Mouse (Mus musculus): ENCODE measurements around the gene Natd1.
"Not testable (repeated sequence)": the region's sequence is repeated elsewhere in the genome, so short reads cannot be mapped to it uniquely, and the experiment has no call there.

Gene Natd1

GRCm38 (mm10) chr11:60886986-60887385 is 27.6 kb downstream of the Natd1 start:
- not testable (repeated sequence) for DNase-seq

DNA sequence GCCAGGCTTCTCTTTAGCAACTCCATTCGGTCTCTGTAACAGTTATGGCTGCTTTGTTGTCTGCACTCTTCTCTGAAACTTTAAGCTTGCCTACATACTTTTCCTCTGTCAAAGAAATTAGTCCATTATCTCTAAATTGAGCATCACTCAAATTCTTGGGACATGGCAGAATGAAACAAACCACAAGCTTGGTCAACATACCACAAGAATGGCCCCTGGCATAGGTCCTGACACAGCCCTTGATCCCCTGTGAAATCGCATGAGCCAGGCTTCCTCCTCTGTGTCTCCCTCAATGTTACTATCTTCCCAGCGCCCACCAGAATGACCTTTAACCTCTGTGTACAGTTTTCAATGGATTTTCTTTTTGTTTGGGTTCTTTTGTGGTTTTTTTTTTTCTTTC is 32.2 kb downstream of the Natd1 start:
- DNase-seq = no peak

DNA sequence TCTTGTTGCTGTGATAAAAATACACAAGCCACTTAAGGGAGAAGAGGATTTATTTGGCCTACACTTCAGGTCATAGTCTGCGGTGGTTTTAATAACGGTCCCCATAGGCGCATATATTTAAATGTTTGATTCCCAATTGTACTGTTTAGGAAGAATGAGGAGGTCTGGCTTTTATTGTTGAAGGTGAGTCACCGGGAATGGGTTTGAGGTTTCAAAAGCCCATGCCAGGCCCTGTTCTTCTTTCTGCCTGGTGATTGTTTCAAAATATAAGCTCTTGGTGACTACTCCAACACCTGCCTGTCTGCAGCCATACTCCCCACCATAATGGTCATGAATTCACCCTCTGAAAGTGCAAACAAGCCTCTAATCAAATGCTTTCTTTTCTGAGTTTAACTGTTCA is 34.0 kb downstream of the Natd1 start:
- no peak for DNase-seq

GRCm38 (mm10) chr11:60879423-60879822 is 35.1 kb downstream of the Natd1 start:
- peak; percentile 57 for DNase-seq

DNA sequence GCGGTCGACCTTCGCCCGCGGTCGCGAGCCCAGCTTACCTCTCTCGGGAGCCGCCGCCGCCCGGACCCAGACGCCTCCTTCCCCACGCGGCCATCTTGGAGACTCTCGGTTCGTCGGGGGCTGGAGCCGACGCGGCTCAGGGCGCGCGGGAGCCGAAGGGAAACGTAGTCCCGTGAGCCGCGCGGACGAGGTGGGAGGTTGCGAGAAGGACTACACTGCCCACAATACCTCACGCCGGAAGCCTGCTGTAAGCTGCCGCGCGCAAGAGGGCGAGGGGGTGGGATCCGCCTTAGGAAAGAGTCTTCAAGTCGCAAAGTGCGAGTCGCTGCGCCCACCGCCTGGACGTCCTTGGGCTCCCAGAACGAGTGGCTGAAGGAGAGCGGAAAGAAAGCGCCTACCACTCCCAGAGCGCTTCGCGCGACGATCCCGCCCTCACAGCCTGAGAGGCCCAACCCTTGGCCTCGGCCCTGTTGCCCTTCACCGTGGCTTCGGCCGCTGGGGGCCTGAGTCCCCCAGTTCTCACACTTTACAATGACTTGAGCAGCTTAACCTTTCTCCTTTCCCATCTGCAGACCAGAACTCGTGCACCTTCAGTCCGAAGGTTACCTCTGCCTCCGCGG is 35.8 kb downstream of the Natd1 start, which contains the start of gene Tmem11:
TSS of gene Tmem11 (minus strand) at position 598 of the 620 bp plus-strand sequence.
- peak; percentile 98 for DNase-seq

DNA sequence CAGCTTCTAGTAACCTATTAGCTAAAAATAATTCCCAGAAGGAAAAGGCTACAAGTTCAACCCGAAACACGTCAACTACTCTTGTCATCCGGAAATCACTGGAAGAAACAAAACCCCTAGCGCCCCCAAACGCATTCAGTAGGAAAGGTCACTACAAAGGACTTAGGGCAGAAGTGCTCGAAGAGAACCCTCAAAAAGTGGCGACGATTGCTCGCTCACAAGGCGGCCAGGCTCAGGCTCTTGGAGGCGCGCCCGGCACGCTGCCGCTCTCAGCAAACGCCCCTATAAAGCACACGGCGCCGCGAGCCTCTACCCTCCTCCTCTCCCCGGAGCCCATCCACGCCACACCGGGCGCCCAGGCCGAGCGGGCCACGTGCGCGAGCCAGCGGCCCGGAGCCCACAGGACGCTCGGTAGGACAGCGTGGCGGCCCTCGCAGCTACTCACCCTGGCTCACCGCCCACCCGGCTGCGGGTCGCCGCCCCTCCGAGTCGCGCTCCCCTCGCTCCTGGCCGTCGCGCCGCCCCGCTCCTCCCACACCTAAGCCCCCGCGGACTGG is 36.4 kb downstream of the Natd1 start:
- DNase-seq = peak; percentile 49

DNA sequence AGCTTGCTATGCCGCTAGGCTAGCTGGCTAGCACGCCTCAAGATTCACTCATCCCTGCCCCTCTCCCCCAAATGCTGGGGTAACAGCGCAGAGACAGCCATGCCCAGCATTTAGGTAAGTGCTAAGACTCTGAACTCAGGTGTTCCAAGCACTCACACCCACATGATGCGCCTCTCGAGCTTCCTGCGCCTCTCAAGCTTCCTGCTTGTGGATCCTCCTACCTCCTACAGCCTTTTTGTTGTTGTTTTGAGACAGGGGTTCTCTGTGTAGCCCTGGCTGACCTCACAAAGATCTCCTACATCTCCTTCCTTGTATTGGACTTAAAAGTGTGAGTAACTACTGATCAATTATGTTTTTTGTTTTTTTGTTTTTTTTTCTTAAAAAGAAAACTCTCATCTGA is 41.4 kb downstream of the Natd1 start:
- DNase-seq = no peak

DNA sequence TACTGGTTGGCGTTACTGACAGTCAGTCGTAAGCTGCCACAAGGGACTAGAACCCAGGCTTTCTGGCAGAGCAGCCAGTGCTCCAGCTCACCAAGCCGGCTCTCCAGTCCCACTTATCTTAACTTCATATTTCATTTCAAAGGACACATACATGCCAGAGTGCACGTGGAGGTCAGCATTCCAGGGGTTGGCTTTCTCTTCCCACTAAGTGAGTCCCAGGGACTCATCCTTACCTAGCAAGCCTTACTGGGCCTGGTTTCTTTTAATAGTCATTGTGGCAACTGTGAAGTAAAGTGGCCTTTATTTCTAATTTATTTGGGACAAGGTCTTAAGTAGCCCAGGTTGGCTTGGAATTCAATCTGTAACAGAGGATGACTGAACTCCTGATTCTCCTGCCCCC is 43.1 kb downstream of the Natd1 start:
- DNase-seq = no peak

GRCm38 (mm10) chr11:60869471-60869870 is 45.1 kb downstream of the Natd1 start:
- not testable (repeated sequence) for DNase-seq

- DNase-seq = no peak
Measured at GRCm38 (mm10) chr11:60867904-60868303, 46.6 kb downstream of the Natd1 start.

DNA sequence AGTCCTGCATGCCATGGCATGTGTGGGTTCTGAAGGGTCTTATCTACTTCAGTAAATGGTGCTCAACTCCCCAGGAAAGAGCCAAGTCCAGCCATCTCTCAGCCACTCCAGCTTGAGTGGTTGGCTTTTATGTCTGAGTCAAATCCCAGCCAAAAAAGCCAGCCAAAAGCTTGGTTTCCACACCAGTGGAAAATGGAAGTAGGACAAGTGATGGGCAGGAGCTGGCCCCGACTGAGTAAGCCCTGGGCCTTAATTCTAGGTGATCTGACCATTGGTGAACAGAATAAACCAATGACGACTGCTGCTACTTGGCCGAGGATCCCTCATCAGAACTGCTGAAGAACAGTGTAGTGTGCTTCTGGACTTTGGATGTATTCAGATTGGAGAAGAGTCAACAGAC is 47.1 kb downstream of the Natd1 start:
- no peak for DNase-seq

GRCm38 (mm10) chr11:60866021-60866420 is 48.5 kb downstream of the Natd1 start:
- DNase-seq = no peak

DNA sequence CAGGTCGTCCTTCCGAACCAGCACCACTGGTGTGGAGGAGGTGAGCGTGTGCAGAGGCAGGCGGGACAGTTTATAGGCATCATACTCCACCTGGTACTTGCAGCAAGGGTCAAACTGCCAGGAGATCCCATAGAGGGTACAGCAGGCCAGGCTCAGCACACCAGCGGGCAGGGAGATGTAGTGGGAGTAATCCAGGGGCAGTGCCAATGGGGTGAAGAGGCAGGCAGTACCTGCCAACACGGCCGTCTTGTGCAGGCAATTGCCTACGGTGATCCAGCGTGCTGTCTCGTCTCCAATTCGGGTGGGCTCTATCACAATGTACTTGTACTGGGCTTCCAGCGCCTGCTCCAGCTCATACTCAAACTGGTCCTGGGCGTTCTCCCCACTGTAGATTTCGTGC is 49.6 kb downstream of the Natd1 start:
- DNase-seq = no peak

DNA sequence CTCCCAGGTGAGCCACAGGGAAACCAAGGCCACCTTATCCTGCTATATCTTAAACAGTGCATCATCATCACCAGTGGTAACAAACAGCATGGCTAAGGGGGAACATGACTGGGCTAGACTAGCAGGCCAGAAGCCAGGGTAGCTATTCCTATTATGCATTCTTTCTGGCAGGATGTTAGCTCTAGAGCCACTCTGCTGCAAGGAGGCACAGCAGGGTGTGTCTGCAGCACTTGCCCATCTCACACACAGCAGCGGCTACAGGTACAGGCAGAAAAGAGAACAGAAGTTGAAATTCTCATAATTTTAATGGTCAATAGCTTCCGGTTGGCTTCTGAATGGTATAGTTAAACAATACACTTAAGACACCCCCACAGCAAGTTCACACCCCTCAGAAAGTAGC is 50.4 kb downstream of the Natd1 start:
- DNase-seq = no peak

DNA sequence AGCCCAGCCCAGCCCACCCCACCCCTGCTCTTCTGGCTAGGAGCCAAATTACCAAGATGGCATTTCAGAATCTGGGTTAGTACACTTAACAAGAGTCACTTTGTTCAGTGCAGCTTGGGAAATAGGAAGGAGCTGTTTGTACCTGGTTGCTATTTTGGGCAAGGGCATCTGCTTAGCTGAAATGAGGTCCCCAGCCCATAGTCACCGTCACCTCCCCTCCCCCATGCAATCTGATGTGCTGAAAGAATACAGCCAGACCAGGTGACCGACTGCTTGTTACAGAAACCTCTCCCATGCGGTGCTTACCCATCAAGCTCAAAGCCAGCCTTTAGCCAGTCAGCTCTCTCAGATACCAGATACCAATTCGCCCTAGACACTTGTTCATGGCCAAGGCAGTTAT is 51.4 kb downstream of the Natd1 start:
- DNase-seq = no peak

DNA sequence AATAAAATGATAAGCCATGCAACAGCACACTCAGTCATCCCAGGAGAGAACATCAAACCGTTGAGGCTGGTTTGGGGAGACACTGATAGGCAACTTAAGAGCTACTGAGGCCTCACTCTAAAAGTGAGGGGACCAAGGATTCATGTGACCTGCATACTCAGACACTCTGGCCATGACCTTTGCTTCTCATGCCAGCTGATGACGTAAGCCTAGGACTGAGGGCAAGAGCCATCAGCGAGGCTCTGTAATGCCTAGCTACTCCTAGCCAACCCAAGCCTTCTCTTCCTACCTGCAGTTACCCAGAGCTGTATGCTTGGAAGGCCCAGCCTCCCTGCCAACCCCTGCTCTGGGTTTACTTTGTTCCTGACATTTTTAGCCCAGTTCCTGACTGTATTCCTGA is 52.6 kb downstream of the Natd1 start:
- DNase-seq = no peak

- peak; percentile 40 for DNase-seq
Measured at GRCm38 (mm10) chr11:60856587-60856986, 58.0 kb downstream of the Natd1 start.

Data from layer of hippocampus, adult 9-11 months (tissue).